Mouse (Mus musculus) gastrocnemius, adult 2 months (tissue): ENCODE measurements around the gene Nrip1. TPM values are rescaled to one million over a fixed set of nuclear protein-coding genes. Genes with fewer than 3 reads are reported as not detected.
A peak's percentile ranks its signal among the peaks of the same experiment; 100 is the strongest.
"Not testable (repeated sequence)": the region's sequence is repeated elsewhere in the genome, so short reads cannot be mapped to it uniquely, and the experiment has no call there.

Experiments used
- DNase-seq: peaks from one replicate; pipeline ENCODE4 v3.0.0; 2022
- H3K27ac ChIP-seq: fragments of 200-600 bp; 2 replicates; pipeline ENCODE4 v1.8.1; 2022; ENCODE audit warnings: mild to moderate bottlenecking
- H3K4me3 ChIP-seq: fragments of 200-600 bp; 2 replicates; pipeline ENCODE4 v1.8.1; 2022; ENCODE audit warnings: mild to moderate bottlenecking, moderate library complexity
- CTCF ChIP-seq: fragments of 200-600 bp; IDR thresholded peaks from 2 replicates; pipeline ENCODE4 v1.8.1; 2022; ENCODE audit warnings: antibody characterized with exemption, mild to moderate bottlenecking, moderate library complexity
- intact Hi-C: fragments of 180-260 bp; cut with DNase I; formaldehyde crosslinking; loops from one replicate; pipeline ENCODE4 v1.15.1; 2025
- total RNA-seq, 2 experiments: library from RNA; stranded (reverse); gene quantifications; 2 replicates each; pipeline ENCODE4 v1.2.3; 2021

Gene Nrip1
- total RNA-seq, 2 experiments from 2014 or later: 38.7 to 38.9 TPM

GRCm38 (mm10) chr16:76406897-76407296 lies 33.3 kb upstream of the Nrip1 start:
- TF ChIP-seq CTCF: no peak
- intact Hi-C loops: loop anchor here (2.0 kb wide), 1 partner anchor 34 kb away; the partner anchor contains the start of gene Nrip1
- H3K4me3 ChIP-seq: peak overlapping the region; percentile 60
- H3K27ac ChIP-seq: peak overlapping the region; percentile 86
- DNase-seq: peak; percentile 36

- no peak for TF ChIP-seq CTCF
- intact Hi-C loops: loop anchor here (2.0 kb wide), 1 partner anchor 34 kb away; the partner anchor contains the start of gene Nrip1
- peak overlapping the region; percentile 60 for H3K4me3 ChIP-seq
- no peak for DNase-seq
- peak overlapping the region; percentile 86 for H3K27ac ChIP-seq
These were observed 32.7 kb upstream of the Nrip1 start for GRCm38 (mm10) chr16:76406319-76406718.

- intact Hi-C loops: not testable (repeated sequence)
These were observed 29.7 kb upstream of the Nrip1 start for GRCm38 (mm10) chr16:76403305-76403704.

GRCm38 (mm10) chr16:76396512-76396911 lies 22.9 kb upstream of the Nrip1 start:
- intact Hi-C loops: no loop called here
- no peak overlapping the region for H3K27ac ChIP-seq
- no peak overlapping the region for H3K4me3 ChIP-seq
- TF ChIP-seq CTCF: no peak
- no peak for DNase-seq

More at GRCm38 (mm10) chr16:76403305-76403704, 29.7 kb upstream of the Nrip1 start:
- not testable (repeated sequence) for H3K27ac ChIP-seq, DNase-seq, H3K4me3 ChIP-seq

GRCm38 (mm10) chr16:76393267-76393666 lies 19.6 kb upstream of the Nrip1 start:
- no peak for DNase-seq
- intact Hi-C loops: no loop called here
- no peak overlapping the region for H3K4me3 ChIP-seq
- no peak overlapping the region for H3K27ac ChIP-seq
- TF ChIP-seq CTCF: no peak

GRCm38 (mm10) chr16:76386496-76386895 lies 12.9 kb upstream of the Nrip1 start:
- DNase-seq: no peak
- TF ChIP-seq CTCF: no peak
- intact Hi-C loops: no loop called here
- no peak overlapping the region for H3K27ac ChIP-seq
- no peak overlapping the region for H3K4me3 ChIP-seq

- Histone ChIP-seq H3K27ac (no peak overlapping the region), H3K4me3 (no peak overlapping the region)
- intact Hi-C loops: no loop called here
- DNase-seq: no peak
- TF ChIP-seq CTCF: no peak
These were observed 12.4 kb upstream of the Nrip1 start for GRCm38 (mm10) chr16:76386071-76386470.

- TF ChIP-seq CTCF: no peak
- H3K4me3 ChIP-seq: no peak overlapping the region
- no peak overlapping the region for H3K27ac ChIP-seq
- no peak for DNase-seq
- intact Hi-C loops: loop anchor here (10.0 kb wide), 4 partner anchors 148 to 488 kb away; no protein-coding TSS in a partner anchor
These were observed 3.6 kb upstream of the Nrip1 start for GRCm38 (mm10) chr16:76377211-76377610.

GRCm38 (mm10) chr16:76376661-76377060 lies 3.0 kb upstream of the Nrip1 start:
- no peak for TF ChIP-seq CTCF
- Histone ChIP-seq H3K27ac (no peak overlapping the region), H3K4me3 (no peak overlapping the region)
- no peak for DNase-seq
- intact Hi-C loops: loop anchor here (10.0 kb wide), 4 partner anchors 148 to 488 kb away; no protein-coding TSS in a partner anchor

GRCm38 (mm10) chr16:76372941-76373561 lies 576 bp downstream of the Nrip1 start:
- H3K27ac ChIP-seq: peak overlapping the region; percentile 99
- intact Hi-C loops: loop anchor here (1.0 to 10.0 kb wide), 8 partner anchors 34 to 492 kb away; no protein-coding TSS in a partner anchor
- peak; percentile 92 for DNase-seq
- peak; percentile 74 for TF ChIP-seq CTCF
- peak overlapping the region; percentile 79 for H3K4me3 ChIP-seq

GRCm38 (mm10) chr16:76372045-76372940 lies 1.3 kb downstream of the Nrip1 start:
- Histone ChIP-seq H3K4me3 (peak overlapping the region; percentile 79), H3K27ac (peak overlapping the region; percentile 99)
- TF ChIP-seq CTCF: peak; percentile 59
- DNase-seq: peak; percentile 89
- intact Hi-C loops: loop anchor here (1.0 to 10.0 kb wide), 8 partner anchors 35 to 493 kb away; no protein-coding TSS in a partner anchor

- intact Hi-C loops: loop anchor here (5.0 to 10.0 kb wide), 5 partner anchors 44 to 493 kb away; no protein-coding TSS in a partner anchor
- peak overlapping the region; percentile 99 for H3K27ac ChIP-seq
- peak overlapping the region; percentile 79 for H3K4me3 ChIP-seq
- TF ChIP-seq CTCF: no peak
- DNase-seq: no peak
These were observed 2.1 kb downstream of the Nrip1 start for GRCm38 (mm10) chr16:76371614-76371917.
